Mouse (Mus musculus) liver, embryonic 12.5 days (tissue): ENCODE results near the gene Klk1b5. TPM values are rescaled to one million over a fixed set of nuclear protein-coding genes. Genes with fewer than 3 reads are reported as not detected.

Experiments used
- ATAC-seq: fragments of 200-750 bp; cut with Nextera tagmentation; 2 replicates; pipeline ENCODE4 v1.8.0; 2017; ENCODE audit warnings: moderate number of reproducible peaks, mild to moderate bottlenecking, moderate library complexity
- H3K27ac ChIP-seq: fragments of 300-500 bp; sonication (generic); 2 replicates; pipeline ENCODE4 v1.5.1; 2016; ENCODE audit warnings: mild to moderate bottlenecking
- H3K27me3 ChIP-seq: fragments of 300-500 bp; sonication (generic); replicated peaks from 2 replicates; pipeline ENCODE4 v1.6.1; 2016; ENCODE audit warnings: mild to moderate bottlenecking, moderate library complexity
- H3K36me3 ChIP-seq: fragments of 300-500 bp; sonication (generic); 2 replicates; pipeline ENCODE4 v1.6.1; 2016; ENCODE audit warnings: mild to moderate bottlenecking, moderate library complexity
- H3K4me1 ChIP-seq: fragments of 300-500 bp; sonication (generic); 2 replicates; pipeline ENCODE4 v1.6.1; 2016
- H3K4me2 ChIP-seq: fragments of 300-500 bp; sonication (generic); 2 replicates; pipeline ENCODE4 v1.6.1; 2016; ENCODE audit warnings: mild to moderate bottlenecking, moderate library complexity
- H3K4me3 ChIP-seq: fragments of 300-500 bp; sonication (generic); 2 replicates; pipeline ENCODE4 v1.5.1; 2016; ENCODE audit warnings: mild to moderate bottlenecking, moderate library complexity
- H3K9ac ChIP-seq: fragments of 300-500 bp; sonication (generic); 2 replicates; pipeline ENCODE4 v1.6.1; 2016; ENCODE audit warnings: mild to moderate bottlenecking, moderate library complexity
- H3K9me3 ChIP-seq: fragments of 300-500 bp; sonication (generic); replicated peaks from 2 replicates; pipeline ENCODE4 v1.6.1; 2016; ENCODE audit warnings: mild to moderate bottlenecking, moderate library complexity
- WGBS: fragments of 180-500 bp; shearing (Covaris S2); methylation state at CpG from one replicate; pipeline ENCODE4 v1.1.7; 2016; ENCODE audit not compliant: insufficient replicate concordance; 5-methylcytosine and 5-hydroxymethylcytosine counted together
- polyA plus RNA-seq: library from polyadenylated mRNA; unstranded; fragments of >200 nt; fragmentation: Nextera tagmentation; extraction: Ambion mirVana; gene quantifications from 2 replicates; pipeline ENCODE4 v1.2.1, GENCODE M21; 2016

Klk1b5 gene
- polyA plus RNA-seq, 1 experiment from 2014 or later: not detected

- H3K36me3 ChIP-seq: peaks cover 22% of the 10 kb centered on the region
- H3K27me3 ChIP-seq: peaks cover 22% of the 10 kb centered on the region
- no peak within 1 kb of the TSS for H3K9ac ChIP-seq
- no peak within 1 kb of the TSS for H3K4me2 ChIP-seq
- no peak for ATAC-seq
- no peaks in the 10 kb centered on the region for H3K4me1 ChIP-seq
- H3K4me3 ChIP-seq: no peak within 1 kb of the TSS
- 71% methylated on average over 4 of the region's 4 CpGs for WGBS
- H3K9me3 ChIP-seq: no peaks in the 10 kb centered on the region
- H3K27ac ChIP-seq: no peak within 1 kb of the TSS
Measured at GRCm38 (mm10) chr7:44257278-44257677, 41.5 kb downstream of the Klk1b5 start, which contains the start of gene Acp4. TSS of gene Acp4 (minus strand) at chr7:44257378.

GRCm38 (mm10) chr7:44260410-44260809 is 44.7 kb downstream of the Klk1b5 start:
- Histone ChIP-seq H3K36me3 (no peaks in the 10 kb centered on the region), H3K27me3 (peaks cover 52% of the 10 kb centered on the region), H3K4me1 (peaks cover 6% of the 10 kb centered on the region), H3K9ac (no peak overlapping the region), H3K4me3 (no peak overlapping the region), H3K9me3 (no peaks in the 10 kb centered on the region), H3K27ac (no peak overlapping the region), H3K4me2 (no peak overlapping the region)
- 58% methylated on average over 6 of the region's 6 CpGs for WGBS
- ATAC-seq: no peak

DNA sequence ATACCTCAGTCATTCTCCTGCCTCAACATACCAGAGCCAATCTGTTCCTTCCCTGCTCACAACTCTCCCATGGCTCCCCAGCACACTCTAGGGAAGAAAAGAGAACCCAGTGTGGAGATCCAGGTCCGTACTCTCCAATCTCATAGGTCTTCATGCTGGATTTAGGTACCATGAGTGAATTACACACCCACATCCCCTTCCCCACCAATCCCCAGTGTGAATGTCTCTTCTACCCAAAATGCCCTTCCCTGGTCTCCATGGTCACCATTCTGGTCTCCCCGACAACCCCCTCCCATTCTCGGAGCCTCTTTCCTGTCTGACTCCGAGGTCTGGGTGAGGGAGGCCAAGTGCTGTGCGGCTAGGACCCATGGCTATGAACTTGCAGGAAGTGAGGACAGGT is 45.4 kb downstream of the Klk1b5 start, which contains the start of gene Gm15517:
Gene Gm15517, plus strand, starts transcription at position 301 of the 400 bp plus-strand sequence.
- H3K9me3 ChIP-seq: no peaks in the 10 kb centered on the region
- H3K27me3 ChIP-seq: peaks cover 57% of the 10 kb centered on the region
- H3K4me3 ChIP-seq: no peak within 1 kb of the TSS
- no peak within 1 kb of the TSS for H3K27ac ChIP-seq
- peaks cover 6% of the 10 kb centered on the region for H3K4me1 ChIP-seq
- H3K4me2 ChIP-seq: no peak within 1 kb of the TSS
- H3K9ac ChIP-seq: no peak within 1 kb of the TSS
- WGBS: 40% methylated on average over 5 of the region's 5 CpGs
- H3K36me3 ChIP-seq: no peaks in the 10 kb centered on the region
- ATAC-seq: no peak

GRCm38 (mm10) chr7:44262791-44263643 is 47.3 kb downstream of the Klk1b5 start:
- no peak overlapping the region; the same call in 1 of the 2 replicates for H3K4me3 ChIP-seq
- no peaks in the 10 kb centered on the region for H3K36me3 ChIP-seq
- H3K9ac ChIP-seq: no peak overlapping the region
- no peak overlapping the region for H3K27ac ChIP-seq
- peaks cover 73% of the 10 kb centered on the region for H3K27me3 ChIP-seq
- peaks cover 6% of the 10 kb centered on the region for H3K4me1 ChIP-seq
- peak overlapping the region; percentile 41 for H3K4me2 ChIP-seq
- WGBS: 4% methylated on average over 34 of the region's 34 CpGs
- no peaks in the 10 kb centered on the region for H3K9me3 ChIP-seq
- peak; percentile 27; the same call in 1 of the 2 replicates for ATAC-seq

DNA sequence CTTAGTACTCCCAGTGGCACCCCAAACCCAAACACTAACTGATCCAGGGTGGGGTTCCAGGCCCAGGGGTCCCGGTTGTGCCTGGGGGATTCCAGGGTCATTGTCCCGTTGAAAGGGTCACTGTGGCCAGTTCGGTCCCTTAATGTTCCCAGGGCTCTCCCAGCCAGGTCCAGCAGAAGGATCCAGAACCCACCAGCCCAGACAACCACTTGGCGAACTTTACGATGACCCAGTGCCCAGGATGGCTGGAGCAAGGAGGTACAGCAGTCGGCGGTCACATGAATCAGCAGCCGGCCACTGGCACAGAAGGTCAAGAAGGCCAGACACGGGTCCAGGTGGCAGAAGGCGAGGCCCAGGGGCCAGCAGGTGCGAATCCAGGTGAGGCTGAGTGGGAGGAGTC is 52.4 kb downstream of the Klk1b5 start:
- WGBS: 68% methylated on average over 11 of the region's 11 CpGs
- Histone ChIP-seq H3K4me3 (no peak overlapping the region), H3K36me3 (no peaks in the 10 kb centered on the region), H3K4me2 (no peak overlapping the region), H3K4me1 (peaks cover 3% of the 10 kb centered on the region), H3K9ac (no peak overlapping the region), H3K27me3 (peaks cover 59% of the 10 kb centered on the region), H3K9me3 (no peaks in the 10 kb centered on the region), H3K27ac (no peak overlapping the region)
- ATAC-seq: no peak

- Histone ChIP-seq H3K4me3 (no peak overlapping the region), H3K27me3 (peaks cover 59% of the 10 kb centered on the region), H3K4me2 (no peak overlapping the region), H3K9ac (no peak overlapping the region), H3K36me3 (no peaks in the 10 kb centered on the region), H3K9me3 (no peaks in the 10 kb centered on the region), H3K27ac (no peak overlapping the region), H3K4me1 (no peaks in the 10 kb centered on the region)
- no peak for ATAC-seq
- WGBS: 54% methylated on average over 2 of the region's 2 CpGs
Measured at GRCm38 (mm10) chr7:44269397-44269796, 53.7 kb downstream of the Klk1b5 start.

Other genes with a start within 250 kb of the Klk1b5 start
- gene Klk1b1, start 249.2 kb upstream of the Klk1b5 start, polyA plus RNA-seq: not detected in 2 replicates
- gene Klk1b9, start 239.9 kb upstream of the Klk1b5 start, polyA plus RNA-seq: not detected in 2 replicates
- not detected in 2 replicates for gene Klk1b11, start 220.1 kb upstream of the Klk1b5 start, polyA plus RNA-seq
- not detected in 2 replicates for gene Klk1b26, start 203.8 kb upstream of the Klk1b5 start, polyA plus RNA-seq
- not detected in 2 replicates for gene Klk1b27, start 163.7 kb upstream of the Klk1b5 start, polyA plus RNA-seq
- not detected in 2 replicates for gene Klk1b21, start 113.6 kb upstream of the Klk1b5 start, polyA plus RNA-seq
- not detected in 2 replicates for gene Klk1b22, start 103.3 kb upstream of the Klk1b5 start, polyA plus RNA-seq
- not detected in 2 replicates for gene Klk1b16, start 79.2 kb upstream of the Klk1b5 start, polyA plus RNA-seq
- not detected in 2 replicates for gene Klk1b24, start 27.7 kb upstream of the Klk1b5 start, polyA plus RNA-seq
- not detected in 2 replicates for gene Klk1b3, start 17.8 kb upstream of the Klk1b5 start, polyA plus RNA-seq
- gene Klk1b4, start 8.5 kb upstream of the Klk1b5 start, polyA plus RNA-seq: not detected in 2 replicates
- not detected in 2 replicates for gene Klk1, start 9.4 kb downstream of the Klk1b5 start, polyA plus RNA-seq
- gene Gm36864, start 20.2 kb downstream of the Klk1b5 start, polyA plus RNA-seq: 0.08 TPM in 1 of 2 replicates, not detected in the other
- 1.8 and 1.9 TPM in 2 replicates for gene 1700028J19Rik, start 30.8 kb downstream of the Klk1b5 start, polyA plus RNA-seq
- gene 2410002F23Rik, start 30.8 kb downstream of the Klk1b5 start, polyA plus RNA-seq: 64.3 and 66.7 TPM in 2 replicates
- gene Acp4, start 41.4 kb downstream of the Klk1b5 start, polyA plus RNA-seq: not detected in 2 replicates
- not detected in 2 replicates for gene Gm15517, start 45.5 kb downstream of the Klk1b5 start, polyA plus RNA-seq
- 0.50 and 0.55 TPM in 2 replicates for gene Clec11a, start 91.0 kb downstream of the Klk1b5 start, polyA plus RNA-seq
- gene Shank1, start 94.3 kb downstream of the Klk1b5 start, polyA plus RNA-seq: 0.10 and 0.18 TPM in 2 replicates
- 0.05 and 0.11 TPM in 2 replicates for gene Syt3, start 168.2 kb downstream of the Klk1b5 start, polyA plus RNA-seq
- 0.38 TPM in 1 of 2 replicates, not detected in the other for gene 1700008O03Rik, start 169.9 kb downstream of the Klk1b5 start, polyA plus RNA-seq
- 0.07 TPM in 1 of 2 replicates, not detected in the other for gene Lrrc4b, start 213.1 kb downstream of the Klk1b5 start, polyA plus RNA-seq
- 5.5 and 6.4 TPM in 2 replicates for gene Aspdh, start 249.4 kb downstream of the Klk1b5 start, polyA plus RNA-seq